Mouse (Mus musculus) layer of hippocampus, postnatal 14 days (tissue): ENCODE data around the gene Stxbp6. TPM values are rescaled to one million over a fixed set of nuclear protein-coding genes. Genes with fewer than 3 reads are reported as not detected.
A peak's percentile ranks its signal among the peaks of the same experiment; 100 is the strongest.
"Not testable (repeated sequence)": the region's sequence is repeated elsewhere in the genome, so short reads cannot be mapped to it uniquely, and the experiment has no call there.

Experiments
- DNase-seq, 2 experiments: peaks; one replicate each; pipeline ENCODE4 v3.0.0; 2021 to 2022; ENCODE audit warnings: low spot score in 2 of 2, mixed read lengths in 1 of 2
- long read RNA-seq, 2 experiments: library from polyadenylated mRNA; stranded (forward); transcript quantifications; one replicate each; pipeline ENCODE4 v2.0.0; 2021
- total RNA-seq, 2 experiments: library from RNA; stranded (reverse); gene quantifications; 2 replicates each; pipeline ENCODE4 v1.2.3; 2021

The Stxbp6 gene
- total RNA-seq = 10 to 100 TPM; 45.5 to 54.8 TPM
- long read RNA-seq, experiment 1, full-length matches to known transcripts = 19 of 27 reads
- long read RNA-seq, experiment 1, partial matches to known transcripts = 4 of 27 reads
- long read RNA-seq, experiment 1, other reads (novel, unspliced or antisense) = 4 of 27 reads
- long read RNA-seq, experiment 2, full-length matches to known transcripts = 22 of 29 reads
- long read RNA-seq, experiment 2, partial matches to known transcripts = 4 of 29 reads
- long read RNA-seq, experiment 2, other reads (novel, unspliced or antisense) = 3 of 29 reads

DNA sequence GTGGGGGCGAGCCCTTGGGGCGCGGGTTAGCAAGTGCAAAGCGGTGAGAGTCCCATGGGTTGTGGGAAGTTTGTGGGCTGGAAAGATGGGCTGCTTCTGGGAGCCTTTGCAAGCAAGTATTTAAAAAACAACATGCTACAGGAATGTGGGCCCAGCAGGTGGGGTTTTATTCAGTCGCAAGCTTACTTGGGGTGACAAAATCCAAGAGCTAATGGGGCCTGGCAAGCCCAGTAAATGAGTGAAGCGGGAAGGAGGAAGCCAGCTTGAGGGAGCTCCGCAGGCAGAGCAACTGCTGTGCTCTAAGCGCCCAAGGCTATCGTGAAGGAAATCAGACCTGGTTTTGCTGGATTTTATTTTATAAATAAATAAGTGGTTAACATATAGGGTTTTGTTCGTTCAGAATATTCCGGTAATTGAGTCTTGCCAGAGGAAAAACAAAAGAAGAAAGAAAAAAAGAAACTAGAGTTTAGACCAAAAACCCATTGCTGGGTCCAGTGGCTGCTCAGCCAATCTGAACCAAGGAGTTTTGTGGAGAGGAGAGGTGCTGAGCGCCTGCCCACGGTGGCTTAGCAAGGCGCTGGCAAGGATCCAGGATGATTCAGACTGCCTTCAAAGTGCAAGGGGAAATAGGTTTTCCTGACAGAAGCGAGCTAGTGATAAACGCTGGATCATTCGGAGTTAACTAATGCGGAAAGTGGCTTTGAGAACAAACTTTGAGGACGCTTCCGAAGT, at the start of gene Stxbp6:
Stxbp6 (minus strand) TSS at position 99 of the 732 bp plus-strand sequence.
- no peak for DNase-seq

DNA sequence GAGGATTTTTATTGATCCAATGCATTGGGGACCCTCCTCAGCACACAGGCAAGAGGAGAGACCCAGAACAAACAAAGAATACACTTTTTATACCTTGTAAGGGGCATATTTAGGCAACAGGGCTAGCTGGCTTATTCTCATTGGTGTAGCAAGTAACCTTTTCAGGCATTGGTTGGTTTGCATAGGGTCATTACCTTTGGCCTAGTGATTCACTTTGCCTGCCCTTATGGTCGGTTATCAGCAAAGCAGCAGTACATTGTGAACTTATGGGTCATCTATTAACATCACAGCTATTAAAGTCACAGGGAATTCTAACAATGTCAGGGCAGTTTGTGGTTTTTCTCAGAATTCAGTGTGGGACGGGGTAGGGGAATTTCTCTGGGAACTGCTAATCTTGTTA, 28.4 kb upstream of the Stxbp6 start:
- not testable (repeated sequence) for DNase-seq

DNA sequence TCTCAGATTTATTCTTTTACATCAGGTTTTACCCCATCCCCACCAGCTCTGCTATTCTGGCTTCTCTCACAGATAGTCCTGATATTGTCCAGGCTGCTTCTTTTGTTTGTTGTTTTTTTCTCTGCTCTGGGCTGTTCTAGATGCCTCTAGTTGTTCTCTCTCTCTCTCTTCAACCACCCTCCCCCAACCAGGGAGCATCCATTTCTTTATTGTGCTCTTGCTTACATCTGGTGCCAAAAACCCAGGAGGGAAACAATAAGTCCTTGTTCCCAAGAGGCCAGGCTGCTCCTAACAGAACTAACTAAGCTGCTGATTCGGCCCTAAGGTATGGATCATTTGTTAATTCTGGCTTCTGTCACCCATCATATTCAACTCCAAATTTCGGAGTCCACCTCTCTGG, 19.2 kb upstream of the Stxbp6 start:
- DNase-seq = no peak

DNA sequence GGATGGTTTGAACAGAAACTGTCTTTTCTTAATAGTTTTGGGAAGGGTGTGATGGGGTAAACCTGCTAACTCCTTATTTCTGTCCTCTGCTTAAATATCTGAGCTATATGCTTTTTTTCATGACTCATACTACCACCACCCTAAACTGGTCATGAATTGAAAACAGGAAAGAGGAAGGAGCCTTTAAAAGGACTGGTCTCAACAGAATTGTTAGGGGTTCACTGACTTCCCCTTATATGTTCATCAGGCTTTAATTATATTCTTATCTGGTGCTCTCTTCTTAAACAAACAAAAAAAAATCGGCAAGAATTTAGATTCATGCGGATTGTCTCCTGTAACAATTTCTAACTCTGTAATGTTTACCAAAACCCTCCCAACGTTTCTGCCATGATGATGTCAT, 17.9 kb upstream of the Stxbp6 start:
- no peak for DNase-seq

DNA sequence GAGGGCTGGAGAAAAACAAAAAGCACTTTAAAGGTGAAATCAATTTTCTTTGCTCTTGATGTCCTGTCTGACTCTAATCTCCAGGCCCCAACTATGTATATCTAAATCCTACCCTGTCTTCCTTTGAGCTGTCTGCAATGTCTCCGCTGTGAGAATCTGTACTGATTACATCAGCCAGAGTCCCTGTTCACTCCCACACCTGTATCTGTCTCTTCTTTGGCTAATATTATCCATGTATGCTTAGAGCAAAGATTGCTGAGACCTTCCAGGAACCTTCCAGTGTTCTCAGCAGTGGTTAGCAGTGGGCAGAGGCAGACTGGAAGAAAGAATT, 8.6 kb upstream of the Stxbp6 start:
- no peak for DNase-seq

DNA sequence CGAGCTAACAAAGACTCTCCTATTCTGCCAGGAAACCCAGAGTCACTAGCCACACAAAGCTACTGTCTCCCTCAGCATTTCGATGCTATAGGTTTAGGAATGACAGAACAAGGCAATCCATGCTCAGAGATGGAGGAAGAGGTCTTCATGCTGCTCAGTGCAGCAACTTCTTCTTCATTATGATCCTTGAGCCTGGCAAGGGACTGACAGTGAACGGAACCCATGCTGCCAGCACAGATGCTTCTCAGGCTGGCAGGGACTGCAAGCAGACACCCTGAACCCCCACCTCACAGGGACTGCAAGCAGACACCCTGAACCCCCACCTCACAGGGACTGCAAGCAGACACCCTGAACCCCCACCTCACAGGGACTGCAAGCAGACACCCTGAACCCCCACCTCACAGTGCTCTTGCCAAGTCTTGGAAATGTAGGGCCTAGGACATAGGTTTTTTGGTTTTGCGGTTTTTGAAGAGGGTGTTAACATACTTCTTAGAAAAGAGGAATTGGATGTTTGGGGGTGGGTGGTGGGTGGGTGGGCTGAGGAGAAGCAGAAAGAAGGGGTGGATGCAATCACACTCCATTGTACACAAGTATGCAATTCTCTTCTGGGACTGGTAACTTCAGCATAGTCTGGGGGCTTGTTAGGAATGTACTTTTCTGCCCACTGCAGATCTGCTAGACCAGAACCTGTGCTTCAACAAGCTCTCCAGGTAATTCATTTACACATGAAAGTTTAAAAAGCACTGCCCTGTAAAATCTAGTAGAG, 8.1 kb upstream of the Stxbp6 start:
- no peak for DNase-seq

DNA sequence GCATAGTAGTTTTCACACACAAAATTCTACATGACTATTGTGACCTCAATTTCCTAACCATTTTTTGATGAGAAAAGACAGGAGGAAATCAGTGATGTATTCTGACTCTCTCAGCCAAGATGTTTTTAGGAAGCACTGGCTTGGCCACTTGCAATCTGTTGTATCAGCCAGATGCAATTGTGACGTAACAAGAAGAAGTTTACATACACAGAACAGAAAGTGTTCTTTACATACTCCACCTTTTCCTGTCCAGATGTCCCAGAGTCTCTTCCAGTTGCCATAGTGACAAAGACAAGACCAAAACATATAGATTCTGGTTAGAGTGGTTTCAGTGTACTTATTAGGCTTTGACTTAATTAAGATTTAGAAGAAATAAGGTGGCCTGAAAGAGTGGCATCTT, 7.1 kb upstream of the Stxbp6 start:
- no peak for DNase-seq

DNA sequence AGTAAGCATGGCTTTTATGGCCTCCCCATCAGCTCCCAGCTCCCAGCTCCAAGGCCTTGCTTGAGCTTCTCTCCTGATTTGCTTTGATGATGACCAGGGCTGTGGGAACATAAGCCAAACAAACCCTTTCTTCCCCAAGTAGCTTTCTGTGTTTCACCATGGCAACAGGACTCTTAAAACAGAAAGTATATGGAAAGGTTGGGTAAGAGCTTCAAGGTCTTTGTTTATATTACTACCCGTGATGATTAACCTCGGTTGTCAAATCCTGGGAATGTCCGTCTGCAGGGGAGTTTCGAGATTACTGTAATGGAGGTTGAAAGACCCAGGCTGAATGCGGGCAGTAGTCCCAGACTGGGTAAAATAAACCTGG, 6.2 kb upstream of the Stxbp6 start:
- DNase-seq = no peak

DNA sequence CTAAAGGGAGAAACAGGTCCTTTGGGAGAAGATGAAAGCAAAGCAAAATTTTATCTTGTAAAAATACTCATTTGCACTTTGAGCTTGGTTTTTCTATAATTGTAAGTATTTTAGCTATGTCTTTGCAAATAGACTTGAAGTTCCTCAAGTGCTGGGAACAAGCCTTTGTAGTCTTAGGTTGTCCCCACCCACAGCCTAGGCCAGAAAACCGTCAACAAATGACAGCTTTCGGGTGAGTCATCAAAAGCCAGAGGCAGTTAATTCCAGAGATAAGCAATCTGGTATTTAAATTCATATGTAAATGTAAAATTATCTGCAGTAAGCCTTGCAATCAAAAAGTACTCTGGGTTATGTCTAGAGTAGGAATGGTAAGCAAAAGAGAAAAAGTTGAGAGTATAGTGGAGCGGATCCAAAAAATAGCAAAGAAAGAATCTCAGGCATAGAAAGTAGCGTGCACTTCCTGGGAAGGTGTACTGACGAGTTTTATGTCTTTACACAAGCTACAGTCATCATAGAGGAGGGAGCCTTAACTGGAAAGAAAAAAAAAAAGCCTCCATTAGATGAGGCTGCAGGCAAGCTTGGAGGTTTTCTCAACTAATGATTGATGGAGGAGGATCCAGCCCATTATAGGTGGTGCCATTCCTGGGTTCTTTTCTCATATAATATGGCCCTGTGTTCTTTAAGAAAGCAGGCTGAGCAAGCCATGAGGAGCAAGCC, 5.7 kb upstream of the Stxbp6 start:
- DNase-seq = no peak

DNA sequence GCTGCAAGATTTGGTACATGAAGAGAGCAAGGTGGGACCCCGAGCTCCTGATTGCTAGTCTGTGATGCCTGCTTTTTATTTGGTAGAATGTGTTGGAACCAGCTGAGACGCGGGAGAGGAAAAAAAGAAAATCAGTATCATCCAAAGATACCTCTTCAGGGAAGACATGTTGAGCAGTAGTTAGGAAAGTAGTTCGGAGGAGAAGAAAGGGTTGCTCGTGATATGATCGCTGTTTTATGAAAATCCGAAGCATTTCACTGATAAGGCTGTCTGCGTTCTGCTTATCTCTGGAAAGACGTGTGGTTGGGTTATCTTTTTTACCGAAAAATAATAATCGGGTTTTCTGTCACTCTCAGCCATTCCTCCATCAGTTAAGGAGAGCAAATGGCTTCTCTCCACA, 1.1 kb upstream of the Stxbp6 start:
- no peak for DNase-seq

DNA sequence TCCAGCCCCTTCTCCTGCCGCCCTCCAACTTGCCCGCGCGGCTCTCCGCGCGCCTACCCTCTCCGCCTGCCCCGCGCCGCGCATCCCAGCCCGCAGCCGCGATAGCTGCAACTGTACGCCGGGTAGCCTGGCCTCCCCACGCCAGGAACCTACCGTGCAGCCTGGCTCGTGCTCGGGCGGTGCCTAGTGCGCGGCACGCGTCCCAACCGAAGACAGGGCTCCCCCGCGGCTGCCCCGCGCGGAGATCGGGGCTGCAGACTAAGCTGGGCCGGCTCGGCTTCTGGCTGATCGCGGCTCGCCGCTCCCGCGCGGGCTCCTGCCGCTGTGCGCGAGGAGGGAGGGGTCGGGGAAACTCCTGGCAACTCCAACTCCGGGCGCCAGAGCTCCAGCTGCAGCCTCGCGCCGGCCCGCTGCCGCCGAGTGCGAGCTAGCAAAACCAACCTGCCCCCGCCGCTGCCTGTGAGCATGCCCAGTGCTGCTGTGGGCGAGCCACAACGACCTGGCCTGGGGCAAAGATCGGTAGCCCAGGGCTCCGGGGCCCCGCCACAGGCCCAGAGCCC, 387 bp downstream of the Stxbp6 start:
- peak; percentile 62 to 72 for DNase-seq

DNA sequence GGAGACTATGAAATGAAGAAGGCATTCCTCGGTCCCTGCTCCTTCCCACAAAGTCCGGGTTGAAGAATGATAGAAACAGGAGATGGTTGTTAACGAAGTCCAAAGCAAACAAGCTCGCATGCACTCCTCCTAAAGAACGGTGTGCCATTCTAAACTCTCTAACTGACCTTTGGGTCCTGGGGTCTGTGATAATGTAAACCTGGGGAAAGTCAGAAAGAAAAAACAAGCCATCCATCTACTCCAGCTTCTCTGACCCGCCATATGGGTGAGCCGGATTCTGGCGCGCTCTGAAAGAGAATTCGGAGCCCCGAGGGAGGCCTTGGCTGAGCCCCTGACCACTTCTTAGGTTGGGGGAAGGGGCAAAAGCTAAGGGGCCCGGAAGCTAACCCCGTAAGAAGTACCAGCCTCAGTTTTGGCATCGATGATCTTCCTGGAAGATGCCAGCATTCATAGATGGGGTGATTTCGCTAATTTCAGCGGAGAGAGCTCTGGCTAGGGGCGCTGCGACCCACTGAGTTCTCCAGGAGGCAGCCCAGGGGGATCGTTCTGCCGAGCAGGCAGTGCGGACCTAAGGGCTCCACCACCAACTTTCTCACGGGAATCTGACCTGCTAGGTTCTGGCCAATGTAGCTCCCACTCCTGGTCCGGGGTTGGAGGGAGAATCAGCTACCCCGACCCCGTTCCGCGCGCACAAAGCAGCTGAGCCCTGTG, 1.0 kb downstream of the Stxbp6 start:
- DNase-seq = peak in 1 of 2 experiments; percentile 54

DNA sequence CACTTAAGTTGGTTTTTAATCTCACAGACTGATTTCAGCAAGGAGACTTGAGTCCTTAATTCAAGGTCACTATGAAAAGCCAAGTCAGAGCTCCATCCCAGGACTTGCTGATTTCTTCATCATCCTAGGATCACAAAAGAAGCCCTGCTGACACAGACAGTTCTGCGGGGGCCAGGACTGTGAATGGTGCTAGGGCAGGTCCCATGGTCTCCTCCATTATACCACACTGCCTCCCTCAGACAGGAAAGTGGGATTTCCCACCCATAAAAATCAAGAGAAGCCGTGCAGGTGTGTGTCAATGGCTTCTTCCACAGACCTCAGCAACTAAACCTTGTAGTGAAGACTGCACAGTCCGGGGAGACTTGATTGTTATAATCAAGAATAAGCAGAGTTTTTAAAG, 2.3 kb downstream of the Stxbp6 start:
- DNase-seq = peak in 1 of 2 experiments; percentile 22

DNA sequence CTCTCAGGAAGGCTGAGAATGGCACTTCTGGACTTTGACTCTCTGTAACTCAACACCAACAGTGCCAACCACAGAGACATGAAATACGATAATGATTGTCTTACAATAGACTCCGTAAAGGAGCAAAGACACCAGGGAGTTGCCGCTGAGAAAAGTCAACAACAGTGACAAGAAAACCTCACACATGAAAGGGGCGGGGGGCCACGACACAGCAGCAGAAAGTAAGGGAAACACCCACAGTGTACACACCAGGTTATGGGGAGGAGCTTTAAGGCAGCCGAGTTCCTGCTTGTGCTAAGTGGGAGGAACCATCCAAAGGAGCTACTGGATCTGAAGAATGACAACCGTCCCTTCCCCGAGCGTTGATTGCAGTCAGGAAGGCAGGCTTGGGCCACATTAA, 4.3 kb downstream of the Stxbp6 start:
- DNase-seq = no peak

DNA sequence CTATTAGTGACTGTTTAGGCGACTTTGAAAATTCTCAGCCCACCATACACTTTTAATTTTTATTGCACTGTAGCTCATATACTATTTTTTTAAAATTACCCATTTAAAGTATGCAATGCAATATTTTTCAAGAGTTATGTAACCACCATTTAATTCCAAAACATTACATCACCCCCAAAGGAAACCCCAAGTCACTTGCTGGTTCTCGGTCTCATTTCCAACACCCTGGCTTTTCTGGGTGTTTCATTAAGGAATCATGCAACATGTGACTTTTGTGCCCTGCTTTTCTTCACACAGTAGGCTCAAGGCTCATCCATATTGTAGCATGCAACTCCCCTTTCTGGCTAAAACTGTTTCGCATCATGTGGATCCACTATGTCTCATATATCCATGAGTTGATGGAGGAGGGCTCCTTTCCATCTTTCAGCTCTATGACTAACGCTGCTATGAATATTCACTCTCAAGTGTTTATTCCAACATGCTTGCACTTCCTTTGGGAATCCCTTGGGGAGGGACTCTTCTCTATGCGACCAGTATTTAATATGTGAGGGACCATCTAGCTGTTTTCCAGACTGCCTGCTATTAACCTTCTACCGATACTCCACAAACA, 6.3 kb downstream of the Stxbp6 start:
- no peak for DNase-seq

DNA sequence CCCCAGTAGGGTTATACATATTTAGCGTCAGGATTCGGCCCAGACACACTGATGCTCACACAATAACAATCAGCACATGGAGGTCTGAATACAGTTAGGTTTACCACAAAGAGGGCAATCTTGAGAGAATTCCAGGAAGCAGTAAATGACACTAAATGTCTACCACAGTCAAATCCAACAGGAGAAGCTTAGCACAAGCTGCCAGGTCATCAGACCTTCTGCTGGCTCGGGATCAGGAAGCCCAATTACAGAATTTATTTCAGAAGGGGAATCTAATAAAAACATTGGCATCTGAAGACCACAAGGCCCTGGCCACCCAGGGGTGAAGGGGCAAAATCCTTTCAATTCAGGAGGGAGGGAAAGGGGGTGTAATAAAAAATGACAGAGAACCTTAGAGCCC, 6.8 kb downstream of the Stxbp6 start:
- DNase-seq = no peak

DNA sequence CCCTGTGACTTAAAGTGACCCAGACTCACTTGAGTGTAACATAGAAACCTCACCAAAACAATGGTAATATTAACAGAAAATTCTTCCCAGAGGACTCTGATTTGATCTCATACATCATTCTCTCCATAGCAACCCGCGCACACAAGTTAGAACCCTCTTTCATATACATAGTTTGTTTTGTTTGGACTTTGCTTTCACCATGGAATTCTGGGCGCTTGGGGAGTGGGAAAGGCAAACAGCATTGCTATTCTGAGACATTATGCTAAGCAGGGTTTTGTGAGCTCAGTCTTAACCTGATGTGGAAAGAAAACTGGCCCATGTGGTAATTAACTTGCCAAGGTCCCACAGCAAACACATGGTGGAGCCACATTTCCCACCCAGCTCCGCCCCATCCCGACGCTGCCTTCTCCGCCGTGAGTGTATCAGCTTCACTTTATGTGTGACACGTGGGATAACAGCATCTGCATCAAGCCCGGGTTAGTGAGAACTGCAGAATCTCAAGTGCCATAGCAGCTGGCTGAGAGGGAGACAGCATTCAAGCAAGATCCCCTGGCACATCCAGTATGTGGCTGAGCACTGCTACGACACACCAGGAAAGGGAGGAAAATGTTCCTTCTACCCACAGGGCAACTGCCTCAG, 7.3 kb downstream of the Stxbp6 start:
- DNase-seq = no peak

DNA sequence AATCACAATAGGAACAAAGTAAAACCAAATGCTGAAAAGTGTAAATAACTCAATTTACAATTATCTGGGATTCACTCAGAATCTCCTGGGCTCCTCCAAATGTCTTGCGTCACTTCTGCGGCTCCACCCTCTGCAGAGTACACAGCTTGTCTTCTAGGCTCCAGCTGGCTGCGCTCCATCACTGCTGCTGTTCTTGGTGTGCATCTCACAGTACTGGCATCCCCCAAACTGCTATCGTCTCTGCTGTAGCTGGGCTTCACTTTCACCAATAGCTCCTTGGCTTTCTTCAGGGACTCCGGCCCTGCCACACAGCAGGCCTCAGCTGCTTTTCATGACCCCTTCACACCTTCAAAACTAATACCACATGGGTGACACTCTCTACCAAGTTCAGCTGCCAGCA, 10.9 kb downstream of the Stxbp6 start:
- no peak for DNase-seq

DNA sequence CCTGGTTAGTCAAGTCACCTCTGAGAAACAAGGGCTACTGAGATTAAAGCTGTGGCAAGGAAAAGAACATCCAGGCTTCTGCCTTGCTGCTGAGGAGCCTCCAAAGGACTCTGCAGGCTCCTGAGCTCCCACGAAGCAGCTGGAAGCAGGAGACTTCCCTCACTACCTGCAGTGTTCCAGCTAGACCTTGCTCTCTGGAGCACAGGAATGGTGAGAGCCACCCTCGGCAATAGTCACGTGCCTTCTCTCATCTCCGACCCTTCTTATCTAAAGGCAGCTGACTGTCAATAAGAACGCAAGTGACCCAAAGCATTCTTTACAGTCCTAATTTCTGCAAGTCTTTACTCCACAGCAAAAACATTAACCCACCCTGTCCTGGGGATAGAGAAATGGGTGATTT, 13.2 kb downstream of the Stxbp6 start:
- no peak for DNase-seq

DNA sequence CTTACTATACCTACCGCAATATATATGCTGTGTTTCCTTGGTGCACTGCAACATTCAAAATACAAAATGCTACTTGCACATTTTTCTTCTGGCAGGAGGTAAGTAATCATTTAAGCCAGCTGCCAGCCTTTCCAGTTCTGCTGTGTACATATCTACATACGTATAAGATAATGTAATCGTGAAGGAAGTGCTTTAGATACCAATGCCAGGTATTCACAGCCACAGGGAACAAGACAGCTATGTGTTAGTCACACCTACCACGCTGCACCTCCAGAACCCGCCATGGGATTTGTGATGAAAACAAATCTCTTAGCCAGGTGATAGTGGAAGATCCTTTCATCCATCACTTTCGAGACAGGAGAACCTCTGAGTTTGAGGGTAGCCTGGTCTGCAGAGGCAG, 13.7 kb downstream of the Stxbp6 start:
- no peak for DNase-seq
